Mouse (Mus musculus) ES-E14 (cell line): Measurements from ENCODE around the gene Col17a1. TPM values are rescaled to one million over a fixed set of nuclear protein-coding genes. Genes with fewer than 3 reads are reported as not detected.

Experiments used
- DNase-seq: peaks from one replicate; pipeline ENCODE4 v3.0.0-alpha.2; 2013; ENCODE audit warnings: low read depth, low spot score
- H3K27ac ChIP-seq: 2 replicates; pipeline ENCODE4 v1.5.1; 2012; ENCODE audit warnings: low read depth, mild to moderate bottlenecking, low read length, moderate library complexity, mixed read lengths; ENCODE audit not compliant: poor library complexity, insufficient read depth, severe bottlenecking
- H3K36me3 ChIP-seq: 2 replicates; pipeline ENCODE4 v1.6.1; 2012; ENCODE audit warnings: mild to moderate bottlenecking, low read length, moderate library complexity, mixed read lengths; ENCODE audit not compliant: control insufficient read depth, poor library complexity, insufficient read depth, severe bottlenecking
- H3K4me1 ChIP-seq, 2 experiments: fragments of 150-350 bp in 1 of 2; sonication (generic) in 1 of 2; 2 replicates each; pipeline ENCODE4 v1.6.1; 2012; ENCODE audit warnings: low read length in 2 of 2, mild to moderate bottlenecking in 1 of 2, mixed read lengths in 1 of 2; ENCODE audit not compliant: control insufficient read depth in 2 of 2, insufficient read depth in 2 of 2, poor library complexity in 1 of 2
- H3K4me3 ChIP-seq, 2 experiments: fragments of 150-350 bp in 1 of 2; sonication (generic) in 1 of 2; 2 replicates each; pipeline ENCODE4 v1.5.1; 2012; ENCODE audit warnings: low read length in 2 of 2, low read depth in 1 of 2, mild to moderate bottlenecking in 1 of 2, mixed read lengths in 1 of 2; ENCODE audit not compliant: insufficient read depth in 1 of 2, poor library complexity in 1 of 2, severe bottlenecking in 1 of 2
- H3K9ac ChIP-seq: 2 replicates; pipeline ENCODE4 v1.6.1; 2012; ENCODE audit warnings: low read depth, mild to moderate bottlenecking, low read length, mixed read lengths; ENCODE audit not compliant: poor library complexity, insufficient read depth, severe bottlenecking
- H3K9me3 ChIP-seq: fragments of 150-350 bp; sonication (generic); 2 replicates; pipeline ENCODE4 v1.6.1; 2012; ENCODE audit warnings: low read depth, mild to moderate bottlenecking, low read length; ENCODE audit not compliant: control insufficient read depth, insufficient read depth
- CHD2 ChIP-seq: IDR thresholded peaks from 2 replicates; pipeline ENCODE4 v1.6.1; 2014; ENCODE audit warnings: mild to moderate bottlenecking, low read depth, low read length, inconsistent platforms
- HCFC1 ChIP-seq: IDR thresholded peaks from 2 replicates; pipeline ENCODE4 v1.6.1; 2012; ENCODE audit warnings: low read length, inconsistent platforms, borderline replicate concordance; ENCODE audit not compliant: insufficient read depth
- MAFK ChIP-seq: IDR thresholded peaks from 2 replicates; pipeline ENCODE4 v1.6.1; 2014; ENCODE audit warnings: mild to moderate bottlenecking, low read depth, low read length, inconsistent platforms; ENCODE audit not compliant: insufficient read depth
- ZC3H11A ChIP-seq: IDR thresholded peaks from 2 replicates; pipeline ENCODE4 v1.6.1; 2012; ENCODE audit warnings: low read depth, mild to moderate bottlenecking, inconsistent platforms, low read length, borderline replicate concordance
- ZNF384 ChIP-seq: IDR thresholded peaks from 2 replicates; pipeline ENCODE4 v1.6.1; 2012; ENCODE audit warnings: low read depth, low read length, inconsistent platforms
- in situ Hi-C, 2 experiments: fragments of 600-800 bp; cut with MboI; formaldehyde crosslinking; loops; one replicate each; pipeline ENCODE4 v1.15.1; 2025; ENCODE audit warnings: low sequenced_read_pairs in 2 of 2, inconsistent platforms in 1 of 2; ENCODE audit not compliant: unreplicated experiment in 2 of 2
- total RNA-seq: library from RNA; depleted of rRNA; stranded (reverse); fragments of 300-350 nt; gene quantifications from 2 replicates; pipeline ENCODE4 v1.2.3, GENCODE M21; 2012

The Col17a1 gene
- total RNA-seq, 1 experiment: 1.5 TPM

DNA sequence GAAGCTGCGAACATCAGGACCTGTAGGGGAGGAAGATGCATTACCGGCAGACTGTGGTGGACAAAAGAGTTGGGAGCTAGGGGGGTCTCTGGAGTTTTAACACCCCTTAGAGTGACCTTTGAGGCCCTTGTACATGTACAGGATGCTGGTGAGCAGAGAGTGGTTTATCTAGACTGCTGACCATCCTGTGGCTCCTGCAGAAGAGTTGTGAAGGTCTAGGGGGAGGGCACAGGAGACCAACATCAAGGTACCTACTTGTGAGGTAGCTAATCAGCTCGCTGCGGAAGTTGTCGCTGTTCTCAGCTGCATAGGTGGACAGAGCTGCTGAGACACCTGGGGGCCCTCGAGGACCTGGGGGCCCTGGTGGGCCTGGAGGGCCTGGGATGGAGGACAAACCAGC, 42.8 kb downstream of the Col17a1 start:
- TF ChIP-seq HCFC1 (no peak), CHD2 (no peak), MAFK (no peak), ZNF384 (no peak), ZC3H11A (no peak)
- DNase-seq: no peak
- Histone ChIP-seq H3K9me3 (no peaks in the 10 kb centered on the region), H3K36me3 (no peaks in the 10 kb centered on the region; the same call in 1 of the 2 replicates), H3K9ac (no peak overlapping the region), H3K4me3 (no peak overlapping the region), H3K27ac (no peak overlapping the region), H3K4me1 (no peaks in the 10 kb centered on the region)
- in situ Hi-C loops: no loop called here

DNA sequence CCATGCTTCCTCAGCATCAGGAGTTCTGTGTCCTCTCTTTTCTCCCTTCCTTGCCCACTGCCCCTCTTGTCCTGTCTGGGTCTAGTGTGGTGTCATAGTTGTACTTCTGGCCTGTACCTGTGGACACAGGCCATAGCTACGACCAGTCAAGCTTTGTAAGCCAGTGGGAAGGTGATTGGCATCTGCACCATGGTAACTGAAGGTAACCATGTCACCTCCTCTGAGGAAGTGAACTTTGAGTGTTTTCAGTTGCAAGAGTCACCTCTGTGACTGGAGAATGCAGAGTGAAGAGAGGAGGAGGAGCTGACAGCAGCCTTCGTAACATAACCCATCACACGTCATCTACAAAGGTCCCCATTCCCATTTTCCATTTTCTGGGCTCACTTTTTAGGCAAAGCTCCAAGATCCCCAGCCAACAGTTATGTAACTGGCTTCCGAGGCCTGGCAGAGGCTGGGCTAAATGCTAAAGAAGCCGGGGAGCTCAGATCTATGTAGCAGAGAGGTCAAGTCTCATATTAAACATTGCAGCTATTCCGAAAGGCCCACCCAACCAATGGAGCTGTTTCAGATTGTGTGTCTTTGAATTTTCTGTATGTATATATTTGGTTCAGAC, 45.3 kb downstream of the Col17a1 start:
- H3K9ac ChIP-seq: no peak overlapping the region
- no peaks in the 10 kb centered on the region; the same call in 1 of the 2 replicates for H3K36me3 ChIP-seq
- in situ Hi-C loops: no loop called here
- no peaks in the 10 kb centered on the region for H3K9me3 ChIP-seq
- no peaks in the 10 kb centered on the region for H3K4me1 ChIP-seq
- no peak for DNase-seq
- no peak overlapping the region for H3K4me3 ChIP-seq
- no peak overlapping the region for H3K27ac ChIP-seq
- TF ChIP-seq HCFC1: no peak
- TF ChIP-seq ZNF384: no peak
- no peak for TF ChIP-seq MAFK
- no peak for TF ChIP-seq CHD2
- TF ChIP-seq ZC3H11A: no peak

DNA sequence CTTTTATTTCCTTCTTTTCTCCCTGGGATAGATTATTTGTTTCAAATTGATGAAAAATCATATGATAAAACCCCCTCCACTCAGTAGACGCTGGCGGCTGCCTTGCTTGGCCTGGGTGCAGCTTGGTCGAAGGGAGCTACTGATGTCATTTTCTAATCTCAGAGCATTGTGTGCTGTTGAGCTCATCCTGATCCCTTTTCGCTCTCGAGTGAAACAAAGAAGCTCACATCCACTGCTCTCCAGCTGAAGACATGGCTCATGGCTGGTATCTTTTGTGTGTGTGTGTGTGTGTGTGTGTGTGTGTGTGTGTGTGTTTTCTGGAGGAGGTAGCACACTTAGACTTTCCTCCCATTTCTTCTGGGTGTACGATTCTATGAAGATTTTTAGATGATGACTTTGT, 46.3 kb downstream of the Col17a1 start:
- H3K4me1 ChIP-seq: no peaks in the 10 kb centered on the region
- no peaks in the 10 kb centered on the region for H3K9me3 ChIP-seq
- no peak overlapping the region for H3K27ac ChIP-seq
- no peak overlapping the region for H3K9ac ChIP-seq
- DNase-seq: no peak
- in situ Hi-C loops: no loop called here
- no peak overlapping the region for H3K4me3 ChIP-seq
- no peaks in the 10 kb centered on the region; the same call in 1 of the 2 replicates for H3K36me3 ChIP-seq
- TF ChIP-seq HCFC1: no peak
- TF ChIP-seq MAFK: no peak
- TF ChIP-seq ZNF384: no peak
- no peak for TF ChIP-seq ZC3H11A

DNA sequence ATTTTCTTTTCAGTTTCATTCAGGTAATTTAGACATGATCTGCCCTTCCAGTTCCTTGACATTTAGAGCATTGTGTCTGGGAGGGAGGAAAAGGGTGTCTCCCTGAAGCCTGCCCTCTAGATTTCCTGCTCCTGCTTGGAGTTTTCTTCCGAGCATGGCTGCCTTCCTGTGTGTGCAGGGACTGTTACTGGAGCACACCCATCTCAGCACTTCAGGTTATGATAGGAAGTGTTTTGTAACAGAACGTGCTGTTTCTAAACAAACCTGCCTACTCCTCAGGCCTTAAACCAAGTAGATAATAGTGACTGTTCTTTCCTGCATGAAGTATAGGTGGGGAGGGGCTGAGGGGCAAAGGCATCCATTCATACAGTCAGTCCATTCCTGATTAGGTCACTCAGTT, 48.0 kb downstream of the Col17a1 start:
- peaks cover 9% of the 10 kb centered on the region; the same call in 1 of the 2 replicates for H3K36me3 ChIP-seq
- TF ChIP-seq CHD2 (no peak), ZNF384 (no peak), MAFK (no peak), ZC3H11A (no peak), HCFC1 (no peak)
- no peak for DNase-seq
- in situ Hi-C loops: no loop called here
- H3K9ac ChIP-seq: no peak overlapping the region
- H3K27ac ChIP-seq: no peak overlapping the region
- no peaks in the 10 kb centered on the region for H3K4me1 ChIP-seq
- no peak overlapping the region for H3K4me3 ChIP-seq
- H3K9me3 ChIP-seq: no peaks in the 10 kb centered on the region

- TF ChIP-seq MAFK (no peak), ZNF384 (no peak), ZC3H11A (no peak), CHD2 (no peak), HCFC1 (no peak)
- no peak for DNase-seq
- in situ Hi-C loops: no loop called here
- H3K36me3 ChIP-seq: peaks cover 16% of the 10 kb centered on the region
- H3K4me1 ChIP-seq: no peaks in the 10 kb centered on the region
- H3K4me3 ChIP-seq: no peak overlapping the region
- no peaks in the 10 kb centered on the region for H3K9me3 ChIP-seq
- H3K27ac ChIP-seq: no peak overlapping the region
- H3K9ac ChIP-seq: no peak overlapping the region
These were observed 56.5 kb downstream of the Col17a1 start for GRCm38 (mm10) chr19:47635380-47635779.
